Comparison of ENCODE assay signal across 18 mouse cellular contexts in genomic region chr2:173439031-173439430, GRCm38 (mm10).
DNase-seq lines count a peak whose midpoint lies in the region; ATAC-seq lines count a peak whose summit lies in the region.
"Had no signal": no experiment of that assay in that cellular context is flagged by ENCODE, and none has a peak within 500 bp of the region (broad histone marks: within the 10 kb centered on the region; RNA-seq: fewer than 3 reads in every experiment).

No protein-coding gene starts in this region.

- no peak overlapping the region for H3K4me2 ChIP-seq in hindbrain, embryonic 16.5 days (ENCODE audit: low read length)
- no peak overlapping the region for H3K4me2 ChIP-seq in hindbrain, embryonic 14.5 days (replicated peaks)
- H3K4me2 ChIP-seq in lung, embryonic 15.5 days, result no peak overlapping the region
- H3K4me2 ChIP-seq in heart, embryonic 11.5 days, result no peak overlapping the region
- H3K4me2 ChIP-seq: kidney, embryonic 15.5 days; neural tube, embryonic 15.5 days had no signal

- H3K36me3 ChIP-seq in hindbrain, embryonic 16.5 days (ENCODE audit: control insufficient read depth, insufficient read depth, low read length), result no peaks in the 10 kb centered on the region
- H3K36me3 ChIP-seq in hindbrain, embryonic 14.5 days (replicated peaks; ENCODE audit: control insufficient read depth, insufficient read depth), result no peaks in the 10 kb centered on the region
- no peaks in the 10 kb centered on the region for H3K36me3 ChIP-seq in lung, embryonic 15.5 days
- H3K36me3 ChIP-seq in heart, embryonic 11.5 days (ENCODE audit: control insufficient read depth, insufficient read depth, low read length), result no peaks in the 10 kb centered on the region
- H3K36me3 ChIP-seq: kidney, embryonic 15.5 days; neural tube, embryonic 15.5 days had no signal

- H3K9me3 ChIP-seq in hindbrain, embryonic 16.5 days (ENCODE audit: control insufficient read depth, low read length), result no peaks in the 10 kb centered on the region
- no peaks in the 10 kb centered on the region for H3K9me3 ChIP-seq in hindbrain, embryonic 14.5 days (ENCODE audit: control insufficient read depth, low read length)
- H3K9me3 ChIP-seq in lung, embryonic 15.5 days, result no peaks in the 10 kb centered on the region
- H3K9me3 ChIP-seq in heart, embryonic 11.5 days (replicated peaks; ENCODE audit: control insufficient read depth, low read length), result no peaks in the 10 kb centered on the region
- H3K9me3 ChIP-seq: kidney, embryonic 15.5 days; neural tube, embryonic 15.5 days had no signal

- no peak overlapping the region for H3K27ac ChIP-seq in hindbrain, embryonic 16.5 days (ENCODE audit: low read depth, low read length)
- no peak overlapping the region for H3K27ac ChIP-seq in hindbrain, embryonic 14.5 days
- peak overlapping the region; percentile 39; the same call in 1 of the 2 replicates for H3K27ac ChIP-seq in lung, embryonic 15.5 days
- 0 out of 2 replicates have a peak overlapping the region, but pooled peaks have one; percentile 12 for H3K27ac ChIP-seq in heart, embryonic 11.5 days (ENCODE audit: low read depth, low read length)
- H3K27ac ChIP-seq: kidney, embryonic 15.5 days; macrophage; neural tube, embryonic 15.5 days had no signal

- peak; percentile 58 to 72 for DNase-seq in cerebellum, postnatal 10 days
- DNase-seq in hindbrain, embryonic 14.5 days (ENCODE audit: low spot score), result no peak
- DNase-seq in lung, postnatal 36 days, result no peak
- DNase-seq in adipocyte (ENCODE audit: low spot score), result no peak
- DNase-seq: cerebellum, adult 18-20 months; embryo, embryonic 11 days; retina, postnatal 1 day; thymus, adult 18-20 months had no signal

- no peak for ATAC-seq in cerebellum, adult (ENCODE audit: insufficient number of reproducible peaks, low FRiP score, low TSS enrichment)
- ATAC-seq in hindbrain, embryonic 16.5 days, result peak; percentile 48
- ATAC-seq in hindbrain, embryonic 14.5 days (ENCODE audit: low FRiP score), result no peak
- ATAC-seq in lung, embryonic 15.5 days (ENCODE audit: borderline replicate concordance, extremely low read depth, low FRiP score, low TSS enrichment), result 0 out of 2 replicates have a peak, but pooled peaks have one; percentile 12
- ATAC-seq in heart, embryonic 11.5 days (replicated peaks; ENCODE audit: insufficient number of reproducible peaks, low FRiP score, low TSS enrichment), result no peak
- ATAC-seq: activated CD4-positive, CD25-positive, alpha-beta regulatory T cell, adult 4 months had no signal

- no peaks in the 10 kb centered on the region for H3K27me3 ChIP-seq in hindbrain, embryonic 16.5 days (replicated peaks; ENCODE audit: control insufficient read depth, insufficient read depth, low read length)
- H3K27me3 ChIP-seq in hindbrain, embryonic 14.5 days (ENCODE audit: control insufficient read depth, insufficient read depth, low read length), result no peaks in the 10 kb centered on the region
- H3K27me3 ChIP-seq in lung, embryonic 15.5 days, result no peaks in the 10 kb centered on the region
- H3K27me3 ChIP-seq in heart, embryonic 11.5 days (ENCODE audit: control insufficient read depth, insufficient read depth, low read length), result no peaks in the 10 kb centered on the region
- H3K27me3 ChIP-seq: CH12.LX had no signal

- H3K9ac ChIP-seq in hindbrain, embryonic 16.5 days (ENCODE audit: low read depth, low read length), result no peak overlapping the region
- H3K9ac ChIP-seq in hindbrain, embryonic 14.5 days, result no peak overlapping the region
- H3K9ac ChIP-seq in lung, embryonic 15.5 days, result no peak overlapping the region
- H3K9ac ChIP-seq in heart, embryonic 11.5 days (ENCODE audit: low read depth, low read length), result no peak overlapping the region
- H3K9ac ChIP-seq: kidney, embryonic 15.5 days; neural tube, embryonic 15.5 days had no signal

- peaks cover 10% of the 10 kb centered on the region for H3K4me1 ChIP-seq in hindbrain, embryonic 16.5 days (ENCODE audit: control insufficient read depth, insufficient read depth, low read depth, low read length)
- peaks cover 8% of the 10 kb centered on the region for H3K4me1 ChIP-seq in hindbrain, embryonic 14.5 days (replicated peaks; ENCODE audit: control insufficient read depth, insufficient read depth, low read length)
- peaks cover 6% of the 10 kb centered on the region; the same call in 1 of the 2 replicates for H3K4me1 ChIP-seq in lung, embryonic 15.5 days
- H3K4me1 ChIP-seq in heart, embryonic 11.5 days (ENCODE audit: control insufficient read depth, insufficient read depth, low read length), result no peaks in the 10 kb centered on the region; the same call in 1 of the 2 replicates

- 67% methylated on average over 9 of the region's 9 CpGs for WGBS in hindbrain, embryonic 16.5 days
- WGBS in hindbrain, embryonic 14.5 days, result 76% methylated on average over 9 of the region's 9 CpGs
- WGBS in lung, embryonic 15.5 days, result 56% methylated on average over 9 of the region's 9 CpGs
- 61% methylated on average over 9 of the region's 9 CpGs for WGBS in heart, embryonic 11.5 days (ENCODE audit: insufficient replicate concordance)

- no peak overlapping the region for H3K4me3 ChIP-seq in hindbrain, embryonic 16.5 days (ENCODE audit: low read length)
- H3K4me3 ChIP-seq in hindbrain, embryonic 14.5 days (replicated peaks; ENCODE audit: low read length), result no peak overlapping the region
- H3K4me3 ChIP-seq in lung, embryonic 15.5 days, result no peak overlapping the region
- no peak overlapping the region for H3K4me3 ChIP-seq in heart, embryonic 11.5 days (ENCODE audit: low read depth, low read length)
- H3K4me3 ChIP-seq: erythroblast, embryonic 14.5 days; kidney, embryonic 15.5 days; neural tube, embryonic 15.5 days had no signal

Comparison
In these comparisons a context has a peak if more than half of its experiments do, and no peak if none do; other contexts are left out.
1. ATAC-seq: peak in hindbrain, embryonic 16.5 days (single experiment) and lung, embryonic 15.5 days (single experiment); none in cerebellum, adult (single experiment), hindbrain, embryonic 14.5 days (single experiment) and heart, embryonic 11.5 days (single experiment).
2. DNase-seq: peak in cerebellum, postnatal 10 days (2 of 2); none in hindbrain, embryonic 14.5 days (single experiment), lung, postnatal 36 days (single experiment) and adipocyte (single experiment).
3. H3K27ac ChIP-seq: peak in lung, embryonic 15.5 days (single experiment) and heart, embryonic 11.5 days (single experiment); none in hindbrain, embryonic 16.5 days (single experiment) and hindbrain, embryonic 14.5 days (single experiment).